Mouse (Mus musculus) urinary bladder, adult 18-20 months (tissue): ENCODE data around the gene Arhgef6.

ENCODE experiments used
- DNase-seq, 2 experiments: peaks; one replicate each; pipeline ENCODE4 v3.0.0; 2022; ENCODE audit warnings: low spot score in 2 of 2, mixed read lengths in 2 of 2

Gene Arhgef6

GRCm38 (mm10) chrX:57303188-57303878, 35.2 kb downstream of the Arhgef6 start:
- no peak for DNase-seq

GRCm38 (mm10) chrX:57298946-57299345, 39.6 kb downstream of the Arhgef6 start:
- DNase-seq, result peak in 1 of 2 experiments; percentile 6

GRCm38 (mm10) chrX:57288458-57288857, 50.1 kb downstream of the Arhgef6 start:
- no peak for DNase-seq

GRCm38 (mm10) chrX:57286281-57286680, 52.2 kb downstream of the Arhgef6 start:
- DNase-seq, result no peak

- DNase-seq, result no peak
Observed at GRCm38 (mm10) chrX:57282184-57282583, 56.3 kb downstream of the Arhgef6 start.

- DNase-seq, result peak in 1 of 2 experiments; percentile 1
Observed at GRCm38 (mm10) chrX:57277560-57278335, 60.8 kb downstream of the Arhgef6 start.

GRCm38 (mm10) chrX:57263515-57263914, 75.0 kb downstream of the Arhgef6 start:
- no peak for DNase-seq

GRCm38 (mm10) chrX:57260744-57261143, 77.8 kb downstream of the Arhgef6 start:
- DNase-seq, result no peak

GRCm38 (mm10) chrX:57253329-57254055, 85.0 kb downstream of the Arhgef6 start:
- no peak for DNase-seq

GRCm38 (mm10) chrX:57238572-57238971, 100.0 kb downstream of the Arhgef6 start:
- DNase-seq, result no peak

GRCm38 (mm10) chrX:57235982-57236381, 102.5 kb downstream of the Arhgef6 start:
- no peak for DNase-seq

GRCm38 (mm10) chrX:57233596-57233995, 104.9 kb downstream of the Arhgef6 start:
- no peak for DNase-seq

GRCm38 (mm10) chrX:57228178-57228577, 110.4 kb downstream of the Arhgef6 start:
- no peak for DNase-seq

GRCm38 (mm10) chrX:57223301-57223700, 115.2 kb downstream of the Arhgef6 start:
- DNase-seq, result peak in 1 of 2 experiments; percentile 0

- no peak for DNase-seq
Observed at GRCm38 (mm10) chrX:57221881-57222280, 116.6 kb downstream of the Arhgef6 start.

GRCm38 (mm10) chrX:57219563-57219962, 119.0 kb downstream of the Arhgef6 start:
- DNase-seq, result no peak

- no peak for DNase-seq
Observed at GRCm38 (mm10) chrX:57216271-57216670, 122.3 kb downstream of the Arhgef6 start.

GRCm38 (mm10) chrX:57215495-57215894, 123.0 kb downstream of the Arhgef6 start:
- no peak for DNase-seq

GRCm38 (mm10) chrX:57212862-57213261, 125.7 kb downstream of the Arhgef6 start:
- DNase-seq, result no peak

GRCm38 (mm10) chrX:57211876-57212275, 126.7 kb downstream of the Arhgef6 start, which contains the start of gene Cd40lg:
Cd40lg (plus strand) TSS chrX:57212143.
- no peak for DNase-seq

GRCm38 (mm10) chrX:57210591-57210990, 127.9 kb downstream of the Arhgef6 start:
- no peak for DNase-seq

GRCm38 (mm10) chrX:57200397-57200796, 138.1 kb downstream of the Arhgef6 start:
- no peak for DNase-seq
